Mouse (Mus musculus) heart, embryonic 15.5 days (tissue): ENCODE measurements at regions not wholly inside any gene's neighbourhood (a gene's known extent, or its start where the extent isn't known, plus 50 kb on each side); places are given as distances from the start of the nearest gene placed in this dataset.
A peak's percentile ranks its signal among the peaks of the same experiment; 100 is the strongest.

Experiments used
- ATAC-seq: fragments of 200-750 bp; cut with Nextera tagmentation; replicated peaks from 2 replicates; pipeline ENCODE4 v1.8.0; 2017; ENCODE audit warnings: low read depth, moderate TSS enrichment; ENCODE audit not compliant: insufficient number of reproducible peaks, insufficient read depth, low FRiP score
- H3K27ac ChIP-seq: fragments of 300-500 bp; sonication (generic); 2 replicates; pipeline ENCODE4 v1.5.1; 2015; ENCODE audit warnings: mild to moderate bottlenecking, inconsistent platforms
- H3K27me3 ChIP-seq: fragments of 300-500 bp; sonication (generic); 2 replicates; pipeline ENCODE4 v1.6.1; 2015; ENCODE audit warnings: inconsistent platforms
- H3K36me3 ChIP-seq: fragments of 300-500 bp; sonication (generic); 2 replicates; pipeline ENCODE4 v1.6.1; 2015; ENCODE audit warnings: mild to moderate bottlenecking, inconsistent platforms
- H3K4me1 ChIP-seq: fragments of 300-500 bp; sonication (generic); replicated peaks from 2 replicates; pipeline ENCODE4 v1.6.1; 2015; ENCODE audit warnings: inconsistent platforms
- H3K4me2 ChIP-seq: fragments of 300-500 bp; sonication (generic); 2 replicates; pipeline ENCODE4 v1.6.1; 2015; ENCODE audit warnings: inconsistent platforms, mild to moderate bottlenecking, moderate library complexity
- H3K4me3 ChIP-seq: fragments of 300-500 bp; sonication (generic); 2 replicates; pipeline ENCODE4 v1.5.1; 2015; ENCODE audit warnings: mild to moderate bottlenecking, inconsistent platforms
- H3K9ac ChIP-seq: fragments of 300-500 bp; sonication (generic); 2 replicates; pipeline ENCODE4 v1.6.1; 2015; ENCODE audit warnings: mild to moderate bottlenecking, inconsistent platforms
- H3K9me3 ChIP-seq: fragments of 300-500 bp; sonication (generic); replicated peaks from 2 replicates; pipeline ENCODE4 v1.6.1; 2016; ENCODE audit warnings: inconsistent platforms
- WGBS: fragments of 180-500 bp; shearing (Covaris S2); methylation state at CpG from one replicate; pipeline ENCODE4 v1.1.7; 2015; ENCODE audit warnings: mixed read lengths; 5-methylcytosine and 5-hydroxymethylcytosine counted together

- H3K9me3 ChIP-seq = no peaks in the 10 kb centered on the region
- H3K27ac ChIP-seq = no peak overlapping the region
- no peaks in the 10 kb centered on the region for H3K36me3 ChIP-seq
- H3K27me3 ChIP-seq = no peaks in the 10 kb centered on the region
- peaks cover 4% of the 10 kb centered on the region; the same call in 1 of the 2 replicates for H3K4me1 ChIP-seq
- H3K4me3 ChIP-seq = no peak overlapping the region
- no peak overlapping the region for H3K9ac ChIP-seq
- ATAC-seq = no peak
- no peak overlapping the region for H3K4me2 ChIP-seq
- 82% methylated on average over 5 of the region's 5 CpGs for WGBS
Measured at GRCm38 (mm10) chr8:47769452-47769851, 52.5 kb upstream of the Cldn24 start.

- Histone ChIP-seq H3K36me3 (no peaks in the 10 kb centered on the region), H3K4me3 (no peak overlapping the region), H3K27me3 (no peaks in the 10 kb centered on the region), H3K4me1 (peaks cover 7% of the 10 kb centered on the region; the same call in 1 of the 2 replicates), H3K9ac (no peak overlapping the region), H3K9me3 (no peaks in the 10 kb centered on the region), H3K4me2 (no peak overlapping the region), H3K27ac (no peak overlapping the region)
- 90% methylated on average over 8 of the region's 8 CpGs for WGBS
- no peak for ATAC-seq
Measured at GRCm38 (mm10) chr8:47768751-47769150, 53.2 kb upstream of the Cldn24 start.

GRCm38 (mm10) chr8:47764480-47764879, 50.7 kb upstream of the Cdkn2aip start:
- Histone ChIP-seq H3K9ac (no peak overlapping the region), H3K4me1 (peaks cover 7% of the 10 kb centered on the region; the same call in 1 of the 2 replicates), H3K36me3 (no peaks in the 10 kb centered on the region), H3K27me3 (no peaks in the 10 kb centered on the region), H3K9me3 (no peaks in the 10 kb centered on the region), H3K4me3 (no peak overlapping the region), H3K27ac (no peak overlapping the region), H3K4me2 (peak overlapping the region; percentile 42)
- whole genome bisulfite sequencing = 51% methylated on average over 15 of the region's 15 CpGs
- ATAC-seq = no peak

GRCm38 (mm10) chr8:47764068-47764467, 50.3 kb upstream of the Cdkn2aip start:
- H3K36me3 ChIP-seq = no peaks in the 10 kb centered on the region
- ATAC-seq = no peak
- no peaks in the 10 kb centered on the region for H3K27me3 ChIP-seq
- no peak overlapping the region for H3K27ac ChIP-seq
- H3K9me3 ChIP-seq = no peaks in the 10 kb centered on the region
- H3K9ac ChIP-seq = no peak overlapping the region
- H3K4me2 ChIP-seq = peak overlapping the region; percentile 42
- peaks cover 7% of the 10 kb centered on the region; the same call in 1 of the 2 replicates for H3K4me1 ChIP-seq
- no peak overlapping the region for H3K4me3 ChIP-seq
- 59% methylated on average over 11 of the region's 11 CpGs for WGBS
